Mouse (Mus musculus): ENCODE data around the gene Bcl2a1c. TPM values are rescaled to one million over a fixed set of nuclear protein-coding genes. Genes with fewer than 3 reads are reported as not detected.
A peak's percentile ranks its signal among the peaks of the same experiment; 100 is the strongest.
"Not testable (repeated sequence)": the region's sequence is repeated elsewhere in the genome, so short reads cannot be mapped to it uniquely, and the experiment has no call there.

Gene Bcl2a1c
- total RNA-seq (2021) = not detected
- long read RNA-seq, experiment 1 = 0 reads
- long read RNA-seq, experiment 2 = 0 reads

DNA sequence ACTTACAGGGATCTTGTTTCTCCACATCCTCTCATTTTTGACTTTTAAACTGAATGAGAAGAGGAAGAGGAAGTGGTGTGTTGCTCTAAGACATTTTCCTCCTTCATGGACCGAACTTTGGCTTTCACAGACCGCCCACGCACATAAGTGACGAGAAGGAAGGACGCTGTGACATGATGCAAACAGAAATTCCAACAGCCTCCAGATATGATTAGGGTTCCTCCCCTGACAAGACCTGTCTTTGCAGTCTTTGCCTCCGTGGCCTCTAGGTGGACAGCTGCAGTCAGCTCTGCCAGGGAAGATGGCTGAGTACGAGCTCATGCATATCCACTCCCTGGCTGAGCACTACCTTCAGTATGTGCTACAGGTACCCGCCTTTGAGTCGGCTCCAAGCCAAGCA, at the start of gene Bcl2a1c:
Gene Bcl2a1c (plus strand): TSS at position 281 of the 400 bp plus-strand sequence.
- not testable (repeated sequence) for DNase-seq (ENCODE audit: low spot score in 2 of 2)

DNA sequence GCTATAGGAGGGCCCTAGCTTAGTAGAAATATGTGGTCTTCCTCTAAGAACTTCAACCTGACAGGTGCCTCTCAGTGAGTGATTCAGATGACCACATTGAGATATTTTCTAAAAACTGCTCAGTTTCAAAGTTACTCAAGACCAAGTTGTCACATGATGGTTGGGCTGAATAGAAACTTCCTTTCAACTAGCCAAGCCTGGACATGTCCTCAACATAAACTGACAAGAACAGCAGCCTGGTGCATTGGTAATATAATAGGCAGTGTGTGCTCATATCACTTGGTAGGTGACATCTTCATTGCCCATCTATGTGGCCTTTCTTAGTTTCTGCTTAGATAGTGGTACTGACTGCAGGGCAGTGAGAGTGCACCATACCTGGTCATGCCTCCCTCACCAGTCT, 24.0 kb upstream of the Bcl2a1c start:
- not testable (repeated sequence) for DNase-seq (ENCODE audit: low spot score in 2 of 2)

GRCm38 (mm10) chr9:114311752-114312151, 18.2 kb upstream of the Bcl2a1c start:
- not testable (repeated sequence) for DNase-seq (ENCODE audit: low spot score in 2 of 2)

DNA sequence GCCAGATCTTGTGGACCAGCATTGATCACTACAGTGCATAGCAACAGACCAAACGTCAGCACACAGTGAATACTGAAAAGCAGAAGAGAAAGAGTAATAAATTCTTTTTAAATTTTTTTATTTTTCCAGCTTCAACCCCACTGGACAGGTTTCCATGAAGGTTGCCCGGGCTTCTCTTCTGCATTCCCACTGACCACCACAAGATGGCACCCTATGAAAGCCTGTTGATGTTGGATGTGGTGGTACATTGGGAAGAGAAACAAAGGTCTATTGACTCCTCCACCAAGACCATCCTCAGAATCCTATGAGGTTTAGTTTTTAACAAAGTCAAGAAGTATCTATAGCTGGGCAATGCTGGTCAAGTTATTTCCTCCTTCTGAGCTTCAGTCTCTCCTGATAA, 11.9 kb upstream of the Bcl2a1c start:
- peak; percentile 26 to 49 for DNase-seq (ENCODE audit: low spot score in 2 of 2)

- DNase-seq (ENCODE audit: low spot score in 2 of 2) = no peak
Measured at GRCm38 (mm10) chr9:114326011-114326748, 3.8 kb upstream of the Bcl2a1c start.

DNA sequence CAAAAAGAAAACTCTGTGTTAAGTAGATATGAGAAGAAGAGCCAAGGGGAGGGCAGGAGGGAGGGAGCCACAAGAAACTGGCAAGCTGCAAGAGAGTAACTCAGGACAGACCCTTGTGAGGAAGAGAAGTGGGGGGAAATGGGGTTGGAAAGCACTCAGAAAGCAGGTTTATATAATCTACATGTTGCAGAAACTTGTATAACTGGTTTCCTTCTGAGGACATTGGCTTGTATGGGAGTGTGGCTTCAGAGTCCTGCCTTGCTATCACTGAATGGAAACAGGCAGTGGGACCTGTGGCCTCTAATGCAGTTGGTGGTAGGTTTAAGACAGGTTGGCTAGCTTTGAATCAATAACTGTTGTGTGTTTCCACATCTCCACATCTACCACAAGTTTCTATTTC, 1.6 kb upstream of the Bcl2a1c start:
- DNase-seq (ENCODE audit: low spot score in 2 of 2) = not testable (repeated sequence)

- peak; percentile 76 to 80 for DNase-seq (ENCODE audit: low spot score in 2 of 2)
Measured at GRCm38 (mm10) chr9:114367783-114368470, 38.0 kb downstream of the Bcl2a1c start.

- no peak for DNase-seq (ENCODE audit: low spot score in 2 of 2)
Measured at GRCm38 (mm10) chr9:114368471-114368858, 38.5 kb downstream of the Bcl2a1c start.

DNA sequence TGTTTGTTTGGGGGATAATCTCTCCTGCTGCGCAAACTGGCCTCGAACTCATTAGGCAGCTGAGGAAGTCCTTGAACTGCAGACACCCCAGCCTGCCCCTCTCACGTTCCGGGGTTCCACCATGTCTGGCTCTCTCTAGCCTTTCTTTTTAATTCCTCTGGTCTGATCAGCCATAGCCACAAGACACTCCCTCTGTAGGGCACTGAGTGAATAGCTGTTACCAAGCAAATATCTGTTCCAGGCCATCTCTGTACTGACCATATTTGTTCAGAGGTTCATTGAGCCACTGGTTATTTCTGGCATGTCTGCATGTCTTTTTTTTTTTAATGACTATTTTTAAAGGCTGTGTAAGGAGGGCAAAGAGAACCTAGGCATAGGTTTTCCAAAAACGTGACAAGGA, 39.5 kb downstream of the Bcl2a1c start:
- DNase-seq (ENCODE audit: low spot score in 2 of 2) = not testable (repeated sequence)

DNA sequence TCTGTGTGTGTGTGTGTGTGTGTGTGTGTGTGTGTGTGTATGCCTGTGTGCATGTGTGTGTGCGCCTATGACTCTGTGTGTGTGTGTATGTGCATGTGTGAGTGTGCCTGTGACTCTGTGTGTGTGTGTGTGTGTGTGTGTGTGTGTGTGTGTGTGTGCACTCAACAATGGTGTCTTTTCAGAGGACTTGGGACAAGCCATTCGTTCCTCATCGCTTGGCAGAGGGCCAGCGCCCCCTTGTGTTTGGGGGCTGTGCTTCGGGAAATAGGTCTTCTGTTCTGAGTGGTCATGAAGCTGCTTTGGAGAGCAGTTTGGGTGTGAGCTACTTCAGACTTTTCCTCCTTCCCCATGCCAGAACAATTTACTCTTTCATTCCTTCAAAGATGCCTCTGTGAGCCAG, 41.8 kb downstream of the Bcl2a1c start:
- DNase-seq (ENCODE audit: low spot score in 2 of 2) = not testable (repeated sequence)

- no peak for DNase-seq (ENCODE audit: low spot score in 2 of 2)
Measured at GRCm38 (mm10) chr9:114375276-114375962, 45.5 kb downstream of the Bcl2a1c start.

DNA sequence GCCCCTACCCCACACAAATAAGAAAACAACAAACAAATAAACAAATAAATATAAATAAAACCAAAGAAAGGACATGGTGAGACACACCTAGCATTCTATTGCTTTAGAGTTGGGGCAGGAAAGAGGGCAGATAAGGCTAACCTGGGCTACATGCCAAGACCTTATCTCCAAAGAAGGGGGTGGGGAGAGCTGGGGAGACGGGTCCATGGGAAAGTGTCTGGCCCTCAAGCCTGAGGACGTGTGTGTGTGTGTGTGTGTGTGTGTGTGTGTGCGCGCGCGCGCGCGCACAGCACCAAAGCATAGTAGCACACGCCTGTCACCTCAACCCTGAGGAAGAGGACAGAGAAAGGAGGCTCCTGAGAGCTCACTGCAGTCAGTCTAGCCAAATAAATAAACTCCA, 47.2 kb downstream of the Bcl2a1c start:
- no peak for DNase-seq (ENCODE audit: low spot score in 2 of 2)

- no peak for DNase-seq (ENCODE audit: low spot score in 2 of 2)
Measured at GRCm38 (mm10) chr9:114379871-114380270, 49.9 kb downstream of the Bcl2a1c start.

Other genes with a start within 250 kb of the Bcl2a1c start
- gene Crtap, start 60.5 kb downstream of the Bcl2a1c start, total RNA-seq (2021) = 10 to 100 TPM in 1 of 2 experiments, 1 to 10 TPM in 1; 7.9 to 10.3 TPM
- 10 to 100 TPM; 25.2 to 27.6 TPM for gene Glb1, start 70.9 kb downstream of the Bcl2a1c start, total RNA-seq (2021)
- 1 to 10 TPM; 8.9 to 9.4 TPM for gene Tmppe, start 71.0 kb downstream of the Bcl2a1c start, total RNA-seq (2021)
- not detected for gene Ccr4, start 174.8 kb downstream of the Bcl2a1c start, total RNA-seq (2021)
- not detected for gene C130032M10Rik, start 185.6 kb downstream of the Bcl2a1c start, total RNA-seq (2021)
- under 1 TPM; 0.50 to 0.69 TPM for gene Trim71, start 234.2 kb downstream of the Bcl2a1c start, total RNA-seq (2021)